Mouse (Mus musculus): ENCODE measurements at regions not wholly inside any gene's neighbourhood (a gene's known extent, or its start where the extent isn't known, plus 50 kb on each side); places are given as distances from the start of the nearest gene placed in this dataset.

- peak; percentile 7 for DNase-seq
Measured at GRCm38 (mm10) chr7:72027006-72027405, 279.4 kb downstream of the Mctp2 start.

- no peak for DNase-seq
Measured at GRCm38 (mm10) chr7:72009115-72009514, 297.3 kb downstream of the Mctp2 start.

DNA sequence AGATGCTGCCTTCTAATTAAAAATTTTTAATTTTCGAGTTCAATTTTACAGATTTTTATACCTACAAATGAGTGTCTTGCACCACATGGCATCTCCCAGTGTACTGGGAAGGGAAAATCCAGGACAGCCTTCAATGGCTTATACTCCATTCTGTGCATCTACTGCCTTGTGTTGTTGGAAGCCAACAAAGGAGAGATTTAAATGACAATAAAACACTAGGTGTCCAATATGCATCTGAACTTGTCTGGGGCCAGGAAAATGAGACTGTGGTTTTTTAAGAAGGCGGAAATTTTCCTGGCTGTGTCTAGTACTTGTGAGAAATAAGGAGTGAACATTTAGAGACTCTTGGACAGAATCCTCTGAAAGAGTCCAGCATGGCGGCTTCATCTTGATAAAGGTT is 302.1 kb downstream of the Mctp2 start:
- DNase-seq = no peak

GRCm38 (mm10) chr7:71992526-71992925 is 313.9 kb downstream of the Mctp2 start:
- DNase-seq = peak; percentile 57

GRCm38 (mm10) chr7:71991835-71992234 is 314.6 kb downstream of the Mctp2 start:
- no peak for DNase-seq

GRCm38 (mm10) chr7:71991206-71991605 is 315.2 kb downstream of the Mctp2 start:
- DNase-seq = peak; percentile 80

DNA sequence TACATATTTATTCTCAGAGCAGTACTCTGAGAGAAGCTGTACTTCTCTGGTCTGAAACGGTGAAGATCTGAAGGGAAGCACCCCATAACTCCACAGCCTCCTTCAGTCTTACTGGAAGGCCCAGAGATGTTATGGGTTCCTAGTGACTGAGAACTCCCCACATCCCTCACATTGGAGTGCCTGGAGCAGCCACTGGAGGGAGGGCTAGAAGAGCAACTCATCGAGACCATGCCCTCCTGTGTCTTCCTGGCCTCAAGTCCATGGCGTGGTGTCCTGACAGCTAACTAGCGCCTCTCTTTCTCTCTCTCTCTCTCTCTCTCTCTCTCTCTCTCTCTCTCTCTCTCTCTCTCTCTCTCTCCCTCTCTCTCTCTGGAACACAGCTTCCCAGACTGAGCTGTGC is 340.4 kb downstream of the Mctp2 start:
- no peak for DNase-seq

DNA sequence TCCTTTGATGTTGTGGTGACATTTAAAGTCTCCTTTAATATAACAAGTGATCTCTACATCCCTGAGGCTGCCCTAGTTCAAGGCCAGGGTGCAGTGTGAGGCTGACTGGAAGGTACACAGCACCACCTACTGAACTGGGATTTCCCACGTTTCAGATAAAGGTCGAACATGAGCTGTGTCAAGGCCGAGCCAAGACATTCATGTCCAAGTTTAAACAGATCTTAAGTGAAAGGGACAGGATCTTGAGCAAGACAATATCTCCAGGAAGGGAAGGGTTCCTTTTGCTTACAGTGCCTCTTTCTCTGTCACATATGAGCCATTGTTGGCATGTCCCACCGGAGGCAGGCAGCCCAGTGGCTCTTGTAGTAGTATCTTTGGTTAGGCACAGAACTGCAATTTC is 343.0 kb downstream of the Mctp2 start:
- DNase-seq = peak; percentile 54

GRCm38 (mm10) chr7:71962851-71963250 is 343.6 kb downstream of the Mctp2 start:
- DNase-seq = no peak

DNA sequence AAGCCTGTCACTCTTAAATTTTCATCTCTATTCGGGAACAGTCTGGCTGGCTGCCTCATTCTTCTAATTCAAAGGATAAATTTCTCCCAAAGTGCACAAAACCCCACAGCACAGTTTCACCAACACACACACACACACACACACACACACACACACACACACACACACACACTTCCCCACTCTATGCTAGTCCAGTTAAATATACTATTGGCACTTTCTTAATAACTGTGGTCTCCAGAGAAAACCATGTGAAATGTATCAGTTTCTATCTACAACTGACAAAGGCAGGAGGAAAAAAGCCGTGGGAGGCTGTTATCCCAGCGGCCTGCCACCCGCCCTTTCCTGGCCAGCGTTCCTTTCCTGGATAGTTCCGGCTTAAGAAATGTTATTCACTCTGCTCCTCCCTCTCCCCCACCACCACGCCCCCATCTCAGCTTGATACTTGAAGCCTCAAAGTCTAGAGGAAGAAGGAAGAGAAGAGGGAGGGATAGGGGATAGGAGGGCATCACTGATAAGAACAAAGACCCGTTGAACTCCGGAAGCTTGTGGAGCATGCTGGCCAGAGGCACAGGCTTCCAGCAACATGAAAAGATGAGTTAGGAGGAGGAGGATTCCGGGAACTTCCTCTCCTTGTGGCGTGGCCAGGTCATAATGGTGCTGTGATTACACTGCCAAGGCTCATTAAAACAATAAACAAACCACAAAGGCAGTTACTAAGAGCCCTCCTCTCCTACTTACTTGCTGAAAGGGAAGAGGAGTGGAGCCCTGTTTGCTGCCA is 345.8 kb downstream of the Mctp2 start:
- DNase-seq = peak; percentile 66

DNA sequence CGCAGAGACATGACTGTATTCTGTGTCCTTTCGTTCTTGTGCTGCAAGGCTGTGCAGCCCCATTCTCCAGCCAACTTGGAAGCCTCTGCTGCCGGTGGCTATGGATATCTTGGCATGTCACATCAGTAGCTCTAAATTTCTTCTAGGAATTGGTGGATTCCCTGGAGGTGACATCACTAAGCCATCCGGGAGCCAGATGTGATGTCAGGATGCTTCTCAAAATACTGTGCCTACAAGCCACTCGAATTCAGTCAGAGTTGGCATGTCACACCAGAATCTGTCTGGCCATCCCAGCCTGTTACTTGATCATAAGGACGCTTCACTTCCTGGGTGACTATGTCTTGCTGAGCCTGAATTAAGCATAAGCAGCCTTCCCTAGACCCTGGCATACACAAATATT is 359.9 kb downstream of the Mctp2 start:
- peak; percentile 15 for DNase-seq

- no peak for DNase-seq
Measured at GRCm38 (mm10) chr7:71943078-71944042, 363.0 kb downstream of the Mctp2 start.

GRCm38 (mm10) chr7:71937731-71938130 is 368.7 kb downstream of the Mctp2 start:
- DNase-seq = no peak

DNA sequence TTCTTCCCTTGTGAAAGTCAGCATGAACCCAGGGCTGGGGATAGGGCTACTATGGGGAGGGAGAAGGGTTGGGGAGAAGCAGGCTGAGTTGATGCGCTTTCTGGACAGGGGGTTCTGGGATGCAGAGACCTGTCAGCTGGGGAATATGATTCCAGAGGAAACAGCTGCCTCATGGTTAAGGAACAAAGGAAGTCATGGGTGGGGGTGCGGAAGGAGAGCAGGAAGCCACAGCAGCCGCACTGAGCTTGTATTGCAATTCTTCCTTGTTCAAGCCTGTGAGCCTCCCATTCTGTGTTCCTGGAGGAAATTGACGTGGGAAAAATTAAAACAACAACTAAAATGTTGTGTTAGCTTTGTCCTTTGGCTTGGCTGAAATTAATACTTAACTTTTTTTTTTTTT is 369.7 kb downstream of the Mctp2 start:
- peak; percentile 43 for DNase-seq
